Comparison of ENCODE assay signal across 10 mouse cellular contexts in genomic region chr7:120809705-120810104, GRCm38 (mm10). TPM values are rescaled to one million over a fixed set of nuclear protein-coding genes. Genes with fewer than 3 reads are reported as not detected.
DNase-seq lines count a peak whose midpoint lies in the region; ATAC-seq lines count a peak whose summit lies in the region.
"Had no signal": no experiment of that assay in that cellular context is flagged by ENCODE, and none has a peak within 500 bp of the region (broad histone marks: within the 10 kb centered on the region; RNA-seq: fewer than 3 reads in every experiment).

No protein-coding gene starts in this region.

- intact Hi-C loops in heart, postnatal 10 days (cut with DNase I), result no loop called here

- H3K4me3 ChIP-seq in heart, embryonic 15.5 days, result peak overlapping the region; percentile 18
- H3K4me3 ChIP-seq in hindbrain, embryonic 12.5 days, result peak overlapping the region; percentile 27
- H3K4me3 ChIP-seq in midbrain, embryonic 12.5 days, result peak overlapping the region; percentile 33

- H3K9ac ChIP-seq in heart, embryonic 15.5 days, result no peak overlapping the region
- no peak overlapping the region for H3K9ac ChIP-seq in hindbrain, embryonic 12.5 days
- 0 out of 2 replicates have a peak overlapping the region, but pooled peaks have one; percentile 20 for H3K9ac ChIP-seq in midbrain, embryonic 12.5 days (replicated peaks)

- 5% methylated on average over 27 of the region's 27 CpGs for WGBS in heart, embryonic 15.5 days
- 5% methylated on average over 27 of the region's 27 CpGs for WGBS in hindbrain, embryonic 12.5 days
- 5% methylated on average over 27 of the region's 27 CpGs for WGBS in midbrain, embryonic 12.5 days

- H3K27ac ChIP-seq in heart, embryonic 15.5 days, result no peak overlapping the region
- no peak overlapping the region for H3K27ac ChIP-seq in hindbrain, embryonic 12.5 days
- no peak overlapping the region for H3K27ac ChIP-seq in midbrain, embryonic 12.5 days (replicated peaks)

- ATAC-seq in heart, embryonic 15.5 days (replicated peaks; ENCODE audit: insufficient number of reproducible peaks, insufficient read depth, low FRiP score, low read depth), result no peak
- no peak for ATAC-seq in hindbrain, embryonic 12.5 days (ENCODE audit: low FRiP score)
- ATAC-seq in midbrain, embryonic 12.5 days (ENCODE audit: low FRiP score, low read depth), result no peak

- no peaks in the 10 kb centered on the region for H3K36me3 ChIP-seq in heart, embryonic 15.5 days
- H3K36me3 ChIP-seq in hindbrain, embryonic 12.5 days, result no peaks in the 10 kb centered on the region
- no peaks in the 10 kb centered on the region for H3K36me3 ChIP-seq in midbrain, embryonic 12.5 days

- no peaks in the 10 kb centered on the region for H3K9me3 ChIP-seq in heart, embryonic 15.5 days (replicated peaks)
- no peaks in the 10 kb centered on the region for H3K9me3 ChIP-seq in hindbrain, embryonic 12.5 days (replicated peaks)
- no peaks in the 10 kb centered on the region for H3K9me3 ChIP-seq in midbrain, embryonic 12.5 days

- H3K4me2 ChIP-seq in heart, embryonic 15.5 days, result peak overlapping the region; percentile 54
- H3K4me2 ChIP-seq in hindbrain, embryonic 12.5 days (replicated peaks), result peak overlapping the region; percentile 58
- peak overlapping the region; percentile 55 for H3K4me2 ChIP-seq in midbrain, embryonic 12.5 days (replicated peaks)

- H3K4me1 ChIP-seq in heart, embryonic 15.5 days (replicated peaks), result peaks cover 4% of the 10 kb centered on the region
- peaks cover 5% of the 10 kb centered on the region for H3K4me1 ChIP-seq in hindbrain, embryonic 12.5 days
- peaks cover 6% of the 10 kb centered on the region for H3K4me1 ChIP-seq in midbrain, embryonic 12.5 days

- H3K27me3 ChIP-seq in heart, embryonic 15.5 days, result peaks cover 17% of the 10 kb centered on the region
- peaks cover 11% of the 10 kb centered on the region for H3K27me3 ChIP-seq in hindbrain, embryonic 12.5 days
- H3K27me3 ChIP-seq in midbrain, embryonic 12.5 days, result peaks cover 16% of the 10 kb centered on the region

- no peak for DNase-seq in heart, postnatal 10 days
- peak; percentile 15 for DNase-seq in R1 (ENCODE audit: low read depth, low spot score)
- no peak for DNase-seq in urinary bladder, postnatal 14 days (ENCODE audit: low spot score)
- no peak for DNase-seq in urinary bladder, postnatal 10 days (ENCODE audit: low spot score)
- DNase-seq in B cell, adult 2 months, result no peak
- DNase-seq: thymus, postnatal 36 days had no signal

RNA-seq across cellular contexts. Expression of gene Gm5737, which starts 2.5 kb away (rescaled TPM):
- not detected in 2 replicates for polyA plus RNA-seq in heart, embryonic 15.5 days (2015; fragmentation: Nextera tagmentation; extraction: Ambion mirVana)
- not detected for total RNA-seq in heart, postnatal 10 days (2021)
- not detected in 2 replicates for polyA plus RNA-seq in hindbrain, embryonic 12.5 days (2016; fragmentation: Nextera tagmentation; extraction: Ambion mirVana)
- polyA plus RNA-seq in midbrain, embryonic 12.5 days (2016; fragmentation: Nextera tagmentation; extraction: Ambion mirVana), result not detected in 2 replicates
- total RNA-seq: neutrophil, adult 5-6 weeks had no signal

RNA-seq across cellular contexts. Expression of gene Eef2k, which starts 32.9 kb away (rescaled TPM):
- polyA plus RNA-seq in heart, embryonic 15.5 days (2015; fragmentation: Nextera tagmentation; extraction: Ambion mirVana), result 31.5 and 42.8 TPM in 2 replicates
- 10 to 100 TPM; 37.0 to 37.2 TPM for total RNA-seq in heart, postnatal 10 days (2021)
- polyA plus RNA-seq in hindbrain, embryonic 12.5 days (2016; fragmentation: Nextera tagmentation; extraction: Ambion mirVana), result 32.5 and 34.8 TPM in 2 replicates
- polyA plus RNA-seq in midbrain, embryonic 12.5 days (2016; fragmentation: Nextera tagmentation; extraction: Ambion mirVana), result 27.9 and 29.6 TPM in 2 replicates
